Mouse (Mus musculus) C2C12 (cell line): ENCODE data around the gene Psmd13. TPM values are rescaled to one million over a fixed set of nuclear protein-coding genes. Genes with fewer than 3 reads are reported as not detected.

ENCODE experiments used
- H3K27me3 ChIP-seq: one replicate; pipeline ENCODE4 v1.6.1; 2011; ENCODE audit not compliant: control insufficient read depth, insufficient read depth, insufficient read length
- H3K36me3 ChIP-seq: one replicate; pipeline ENCODE4 v1.6.1; 2011; ENCODE audit not compliant: control insufficient read depth, insufficient read depth
- H3K4me3 ChIP-seq: one replicate; pipeline ENCODE4 v1.5.1; 2011; ENCODE audit warnings: mild to moderate bottlenecking, control low read depth; ENCODE audit not compliant: poor library complexity, insufficient read depth, severe bottlenecking
- H3K79me2 ChIP-seq: one replicate; pipeline ENCODE4 v1.6.1; 2011; ENCODE audit not compliant: control insufficient read depth, insufficient read depth
- H3K79me3 ChIP-seq: one replicate; pipeline ENCODE4 v1.6.1; 2011; ENCODE audit warnings: low read depth, control low read depth
- H3ac ChIP-seq: one replicate; pipeline ENCODE3; 2011; ENCODE audit warnings: low read depth; ENCODE audit not compliant: control insufficient read depth, insufficient read length
- CEBPB ChIP-seq: IDR thresholded peaks from one replicate; pipeline ENCODE4 v1.6.1; 2011; ENCODE audit warnings: low read depth, mild to moderate bottlenecking, control low read depth, moderate library complexity
- CTCF ChIP-seq: IDR thresholded peaks from one replicate; pipeline ENCODE4 v1.5.1; 2011; ENCODE audit not compliant: control insufficient read depth, insufficient read depth, insufficient read length
- FOSL1 ChIP-seq: IDR thresholded peaks from one replicate; pipeline ENCODE4 v1.8.0; 2011; ENCODE audit warnings: mild to moderate bottlenecking, low read length; ENCODE audit not compliant: poor library complexity, insufficient read depth, severe bottlenecking
- MAX ChIP-seq: IDR thresholded peaks from one replicate; pipeline ENCODE4 v1.6.1; 2011; ENCODE audit warnings: mild to moderate bottlenecking, control low read depth
- MYOD1 ChIP-seq: IDR thresholded peaks from one replicate; pipeline ENCODE4 v1.6.1; 2011; ENCODE audit warnings: low read depth; ENCODE audit not compliant: control insufficient read depth, insufficient read length
- MYOG ChIP-seq: IDR thresholded peaks from one replicate; pipeline ENCODE4 v1.6.1; 2011; ENCODE audit not compliant: control insufficient read depth, insufficient read length; ENCODE audit errors: extremely low read depth
- USF1 ChIP-seq: IDR thresholded peaks from one replicate; pipeline ENCODE4 v1.6.1; 2011; ENCODE audit warnings: low read depth, mild to moderate bottlenecking, control low read depth, moderate library complexity
- polyA plus RNA-seq: library from polyadenylated mRNA; unstranded; fragments of >200 nt; fragmentation: generic; extraction: Trizol; gene quantifications from one replicate; pipeline ENCODE4 v1.2.1, GENCODE M21; 2012; ENCODE audit warnings: missing spikeins

Psmd13 gene
- polyA plus RNA-seq, 1 experiment, result 211 TPM

DNA sequence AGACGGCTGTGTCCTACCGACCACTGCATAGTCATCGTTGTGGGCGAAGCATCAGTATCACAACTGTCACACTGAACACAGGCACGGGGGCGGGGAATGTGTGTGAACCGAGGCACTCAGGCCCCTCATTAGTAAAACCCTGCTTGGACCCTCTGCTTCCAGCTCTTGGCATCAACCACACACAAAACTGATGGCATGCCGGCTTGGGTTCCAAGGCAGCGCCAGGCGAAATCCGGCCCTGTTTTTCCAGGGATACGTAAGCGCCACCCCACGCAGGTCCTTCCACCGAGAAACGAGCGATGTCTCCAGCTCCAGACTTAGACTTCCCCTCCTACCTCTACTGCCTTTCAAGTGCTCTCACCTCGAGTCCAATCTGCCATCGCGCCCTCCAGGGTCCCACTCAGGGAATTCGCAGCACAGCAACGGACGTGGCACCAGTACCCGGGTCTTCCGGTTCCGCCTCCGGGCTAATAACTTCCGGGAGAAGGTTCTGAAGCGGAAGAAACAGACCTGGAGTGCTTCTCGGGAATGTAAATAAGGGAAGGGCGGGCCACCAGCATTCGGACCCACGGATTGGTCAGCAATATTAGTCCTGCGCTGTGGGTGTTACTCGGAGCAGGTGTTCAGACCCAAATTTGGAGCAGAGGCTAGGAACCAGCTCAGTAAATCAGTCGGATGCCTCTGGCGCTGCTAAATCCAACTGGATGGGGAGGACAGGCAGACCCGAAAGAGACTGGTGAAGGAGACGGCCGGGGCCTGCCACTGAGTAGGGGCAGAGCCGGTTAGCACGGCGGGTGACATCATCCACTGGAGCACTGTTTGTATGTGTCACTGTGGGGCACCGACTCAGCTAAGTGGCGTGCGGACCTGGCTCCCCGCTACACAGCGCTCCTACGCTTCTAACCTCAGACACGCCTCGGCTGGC is 25.6 kb upstream of the Psmd13 start, which contains the start of gene Gm45785:
Gm45785 (minus strand) TSS at position 472 of the 925 bp plus-strand sequence.
- peaks cover 34% of the 10 kb centered on the region for H3K36me3 ChIP-seq

DNA sequence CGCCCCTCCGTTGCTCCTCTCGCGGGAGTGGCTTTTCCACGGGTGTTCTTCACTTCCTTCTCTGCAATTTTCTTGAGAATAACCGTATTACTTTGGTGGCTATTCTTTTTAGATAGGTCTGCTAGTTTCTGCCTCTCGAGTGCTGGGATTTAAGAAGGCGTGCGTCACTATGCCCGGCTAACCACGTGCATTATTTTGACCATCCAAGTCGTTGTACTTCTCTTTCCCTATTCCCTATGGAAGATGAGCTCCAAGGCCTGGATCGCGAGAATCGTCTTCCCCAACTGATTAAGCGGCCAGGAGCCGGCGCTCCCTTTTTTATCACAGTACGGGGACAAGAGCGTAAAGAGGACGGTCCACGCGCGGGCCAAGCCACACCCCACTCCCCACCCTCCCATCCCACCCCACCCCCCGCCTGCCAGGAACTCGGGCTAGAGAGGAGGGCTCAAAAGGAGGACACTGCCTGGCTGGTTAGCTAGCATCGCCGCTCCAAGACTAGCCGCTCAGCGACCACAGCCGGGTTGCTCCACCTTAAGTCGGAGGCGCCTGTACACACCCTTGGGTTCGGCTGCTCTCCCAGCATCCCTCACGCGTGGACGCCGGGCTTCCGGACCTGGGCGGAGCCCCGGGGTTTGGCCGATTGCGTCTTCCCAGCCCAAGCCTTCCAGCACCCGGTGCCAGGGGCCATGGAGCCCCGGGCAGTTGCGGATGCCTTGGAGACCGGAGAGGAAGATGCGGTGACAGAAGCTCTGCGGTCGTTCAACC is 24.8 kb upstream of the Psmd13 start, which contains the start of gene Ric8a:
Ric8a (plus strand) TSS at position 173 of the 765 bp plus-strand sequence.
- no peak for TF ChIP-seq FOSL1
- TF ChIP-seq CEBPB, result no peak
- no peak for TF ChIP-seq MAX
- no peak for TF ChIP-seq MYOD1
- no peak for TF ChIP-seq USF1
- TF ChIP-seq CTCF, result no peak
- no peak for TF ChIP-seq MYOG
- Histone ChIP-seq H3K79me3 (peaks cover 39% of the 10 kb centered on the region), H3K79me2 (peaks cover 65% of the 10 kb centered on the region), H3K27me3 (no peaks in the 10 kb centered on the region), H3K4me3 (peak within 1 kb of the TSS; percentile 71), H3ac (peak within 1 kb of the TSS; percentile 98), H3K36me3 (peaks cover 42% of the 10 kb centered on the region)

More for the DNA sequence above, 25.6 kb upstream of the Psmd13 start, which contains the start of gene Gm45785:
- TF ChIP-seq CTCF, result no peak
- no peak for TF ChIP-seq USF1
- peak; percentile 67 for TF ChIP-seq MAX
- TF ChIP-seq CEBPB, result no peak
- no peak for TF ChIP-seq FOSL1
- peak; percentile 39 for TF ChIP-seq MYOD1
- no peak for TF ChIP-seq MYOG
- Histone ChIP-seq H3K79me3 (peaks cover 39% of the 10 kb centered on the region), H3K79me2 (peaks cover 60% of the 10 kb centered on the region), H3K27me3 (no peaks in the 10 kb centered on the region), H3ac (peak within 1 kb of the TSS; percentile 98), H3K4me3 (peak within 1 kb of the TSS; percentile 71)

DNA sequence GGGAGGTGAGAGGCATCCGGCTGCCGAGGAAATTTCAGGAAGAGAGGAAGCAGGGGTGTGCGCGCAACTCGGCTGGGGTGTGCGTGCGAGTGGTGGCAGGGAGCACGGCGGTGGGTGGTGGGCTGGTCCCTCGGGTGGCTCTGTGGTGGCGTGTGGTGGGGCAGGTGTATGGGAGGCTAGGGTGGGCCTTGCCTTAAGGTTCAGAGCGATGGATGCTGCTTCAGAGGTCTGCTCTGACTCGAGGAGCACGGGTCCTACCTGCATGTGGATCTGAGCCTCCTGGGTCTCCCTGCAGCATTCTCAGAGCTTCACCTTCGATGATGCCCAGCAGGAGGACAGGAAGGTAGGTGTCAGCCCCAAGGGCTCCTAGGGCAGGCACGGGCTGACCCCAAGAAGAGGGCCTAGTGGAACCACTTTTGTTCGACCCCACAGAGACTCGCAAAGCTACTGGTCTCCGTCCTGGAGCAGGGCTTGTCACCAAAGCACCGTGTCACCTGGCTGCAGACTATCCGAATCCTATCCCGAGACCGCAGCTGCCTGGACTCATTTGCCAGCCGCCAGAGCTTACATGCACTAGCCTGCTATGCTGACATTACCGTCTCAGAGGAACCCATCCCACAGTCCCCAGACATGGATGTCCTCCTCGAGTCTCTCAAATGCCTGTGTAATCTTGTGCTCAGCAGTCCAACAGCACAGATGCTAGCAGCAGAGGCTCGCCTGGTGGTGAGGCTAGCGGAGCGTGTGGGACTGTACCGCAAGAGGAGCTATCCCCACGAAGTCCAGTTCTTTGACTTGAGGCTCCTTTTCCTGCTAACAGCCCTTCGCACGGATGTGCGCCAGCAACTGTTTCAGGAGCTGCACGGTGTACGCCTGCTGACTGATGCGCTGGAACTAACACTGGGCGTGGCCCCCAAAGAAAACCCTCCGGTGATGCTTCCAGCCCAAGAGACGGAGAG is 23.9 kb upstream of the Psmd13 start, which contains the start of gene Bet1l:
Bet1l (minus strand) TSS at position 28 of the 956 bp plus-strand sequence.
- Histone ChIP-seq H3K79me2 (peaks cover 65% of the 10 kb centered on the region), H3ac (peak within 1 kb of the TSS; percentile 98), H3K79me3 (peaks cover 39% of the 10 kb centered on the region), H3K36me3 (peaks cover 47% of the 10 kb centered on the region), H3K4me3 (peak within 1 kb of the TSS; percentile 71), H3K27me3 (no peaks in the 10 kb centered on the region)
- no peak for TF ChIP-seq USF1
- TF ChIP-seq MYOG, result no peak
- no peak for TF ChIP-seq MYOD1
- no peak for TF ChIP-seq CEBPB
- no peak for TF ChIP-seq FOSL1
- no peak for TF ChIP-seq MAX
- TF ChIP-seq CTCF, result no peak

DNA sequence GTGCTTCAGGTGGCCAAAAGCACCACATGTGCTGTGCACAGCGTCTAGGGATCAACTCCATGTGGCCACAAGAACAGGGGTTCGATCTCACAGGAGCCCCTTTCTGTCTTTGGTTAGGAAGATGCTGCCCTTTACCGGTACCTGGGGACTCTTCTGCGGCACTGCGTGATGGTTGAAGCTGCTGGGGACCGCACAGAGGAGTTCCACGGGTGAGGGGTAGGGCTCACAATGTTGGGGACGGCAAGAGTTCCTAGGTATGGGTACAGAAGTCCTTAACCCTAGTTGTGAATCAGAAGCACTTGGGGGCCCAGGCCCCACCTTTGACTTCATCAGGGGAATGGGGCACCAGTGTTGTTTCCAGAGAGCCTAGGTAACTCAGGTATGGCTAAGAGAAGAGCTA is 23.0 kb upstream of the Psmd13 start:
- Histone ChIP-seq H3K4me3 (no peak overlapping the region), H3ac (no peak overlapping the region), H3K79me3 (peaks cover 38% of the 10 kb centered on the region), H3K27me3 (no peaks in the 10 kb centered on the region), H3K36me3 (peaks cover 47% of the 10 kb centered on the region), H3K79me2 (peaks cover 63% of the 10 kb centered on the region)
- TF ChIP-seq CTCF, result no peak
- TF ChIP-seq MYOG, result no peak
- no peak for TF ChIP-seq CEBPB
- no peak for TF ChIP-seq USF1
- no peak for TF ChIP-seq MYOD1
- no peak for TF ChIP-seq FOSL1
- TF ChIP-seq MAX, result no peak

DNA sequence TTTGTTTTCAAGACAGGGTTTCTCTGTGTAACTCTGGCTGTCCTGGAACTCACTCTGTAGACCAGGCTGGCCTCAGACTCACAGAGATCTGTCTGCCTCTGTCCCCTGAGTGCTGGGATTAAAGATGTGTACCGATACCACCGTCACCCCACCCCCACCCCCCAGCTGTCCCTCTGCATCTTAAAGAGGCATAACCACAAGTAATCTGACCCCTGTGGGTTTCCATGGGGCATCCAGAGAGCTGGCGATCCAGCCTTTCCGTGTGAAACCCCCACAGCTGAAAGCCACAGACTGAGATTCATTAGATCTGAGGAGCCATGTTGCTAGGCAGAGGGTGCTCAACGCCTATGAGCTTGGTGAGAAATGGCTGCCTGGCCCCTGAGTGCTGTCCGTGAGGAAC is 21.8 kb upstream of the Psmd13 start:
- peaks cover 43% of the 10 kb centered on the region for H3K36me3 ChIP-seq
- H3K4me3 ChIP-seq, result no peak overlapping the region

More for the DNA sequence above, 21.8 kb upstream of the Psmd13 start:
- Histone ChIP-seq H3ac (no peak overlapping the region), H3K79me3 (peaks cover 30% of the 10 kb centered on the region), H3K27me3 (no peaks in the 10 kb centered on the region), H3K79me2 (peaks cover 50% of the 10 kb centered on the region)
- no peak for TF ChIP-seq CTCF
- TF ChIP-seq MAX, result no peak
- no peak for TF ChIP-seq FOSL1
- TF ChIP-seq MYOD1, result peak; percentile 90
- TF ChIP-seq USF1, result no peak
